Mouse (Mus musculus): Measurements from ENCODE around the gene Atcay.

GRCm38 (mm10) chr10:81210154-81210553, 20.5 kb downstream of the Atcay start:
- TF ChIP-seq POLR2AphosphoS2 (IDR thresholded peaks at IDR 0.05; ENCODE audit: low read depth, low read length) (no peak), GABPA (IDR thresholded peaks at IDR 0.05; ENCODE audit: insufficient replicate concordance, low read depth, low read length) (no peak), EP300 (IDR thresholded peaks at IDR 0.05; ENCODE audit: low read length) (no peak), POLR2A (IDR thresholded peaks at IDR 0.05; ENCODE audit: low read depth, low read length) (no peak), CTCF (conservative IDR thresholded peaks at IDR 0.05 in 1 of 2, IDR thresholded peaks at IDR 0.05 in 1 of 2; ENCODE audit: low read depth in 2 of 2, low read length in 2 of 2) (peak; percentile 25 to 32; a peak in 3 of 4 replicates), CHD1 (IDR thresholded peaks at IDR 0.05; ENCODE audit: low read depth, low read length) (no peak), MAFK (IDR thresholded peaks at IDR 0.05; ENCODE audit: insufficient replicate concordance, low read length) (no peak), CHD2 (IDR thresholded peaks at IDR 0.05; ENCODE audit: low read length) (no peak), NRF1 (IDR thresholded peaks at IDR 0.05; ENCODE audit: low read depth, low read length) (no peak), ZMIZ1 (IDR thresholded peaks at IDR 0.05; ENCODE audit: low read depth, low read length) (no peak)

All from CH12.LX (cell line).